Mouse (Mus musculus) liver, embryonic 14 days (tissue): ENCODE measurements around the gene Mrgprf. TPM values are rescaled to one million over a fixed set of nuclear protein-coding genes. Genes with fewer than 3 reads are reported as not detected.

ENCODE experiments used
- polyA plus RNA-seq: library from polyadenylated mRNA; depleted of rRNA; stranded (reverse); fragments of >200 nt; gene quantifications from 2 replicates; pipeline ENCODE4 v1.2.3, GENCODE M21; 2012; rRNA removed

Gene Mrgprf
- polyA plus RNA-seq, result 0.03 and 0.08 TPM in 2 replicates

GRCm38 (mm10) chr7:145300321-145301007, at the start of gene Mrgprf:
Gene Mrgprf (plus strand): TSS chr7:145300828.

GRCm38 (mm10) chr7:145283487-145284187, 17.0 kb upstream of the Mrgprf start, which contains the start of gene Tpcn2:
Gene Tpcn2 (minus strand): TSS chr7:145284011.

GRCm38 (mm10) chr7:145314785-145315411, 14.3 kb downstream of the Mrgprf start, which contains the start of gene Mrgprd:
Gene Mrgprd (plus strand): TSS chr7:145314835.

Other genes starting within 250 kb of the Mrgprf start
- 0.09 and 0.13 TPM in 2 replicates for gene 1810010D01Rik, start 92.7 kb upstream of the Mrgprf start, polyA plus RNA-seq
- gene Tpcn2, start 16.8 kb upstream of the Mrgprf start, polyA plus RNA-seq, result 3.0 and 3.4 TPM in 2 replicates
- not detected in 2 replicates for gene Mrgprd, start 14.0 kb downstream of the Mrgprf start, polyA plus RNA-seq